25 mouse cellular contexts compared by ENCODE assay signal in genomic region chr11:49806218-49806617, GRCm38 (mm10). TPM values are rescaled to one million over a fixed set of nuclear protein-coding genes. Genes with fewer than 3 reads are reported as not detected.
A peak's percentile ranks its signal among the peaks of the same experiment; 100 is the strongest.
DNase-seq lines count a peak whose midpoint lies in the region; ATAC-seq and TF ChIP-seq lines count a peak whose summit lies in the region.
"Had no signal": no experiment of that assay in that cellular context is flagged by ENCODE, and none has a peak within 500 bp of the region (broad histone marks: within the 10 kb centered on the region; RNA-seq: fewer than 3 reads in every experiment).

No protein-coding gene starts in this region.

- H3K4me3 ChIP-seq in E14TG2a.4 (replicated peaks; ENCODE audit: low read length): peak overlapping the region; percentile 39
- no peak overlapping the region for H3K4me3 ChIP-seq in heart, embryonic 11.5 days (ENCODE audit: low read depth, low read length)
- H3K4me3 ChIP-seq in intestine, embryonic 15.5 days (replicated peaks): no peak overlapping the region
- H3K4me3 ChIP-seq: embryonic facial prominence, embryonic 10.5 days; embryonic facial prominence, embryonic 12.5 days; forebrain, embryonic 13.5 days; forebrain, embryonic 15.5 days had no signal

- peaks cover 97% of the 10 kb centered on the region for H3K4me1 ChIP-seq in E14TG2a.4 (replicated peaks; ENCODE audit: low read depth, low read length)
- H3K4me1 ChIP-seq in heart, embryonic 11.5 days (ENCODE audit: control insufficient read depth, insufficient read depth, low read length): peaks cover 5% of the 10 kb centered on the region
- H3K4me1 ChIP-seq in intestine, embryonic 15.5 days (replicated peaks): no peaks in the 10 kb centered on the region
- H3K4me1 ChIP-seq: embryonic facial prominence, embryonic 10.5 days; embryonic facial prominence, embryonic 12.5 days had no signal

- H3K36me3 ChIP-seq in E14TG2a.4 (ENCODE audit: insufficient read depth, low read length): peaks cover 82% of the 10 kb centered on the region
- H3K36me3 ChIP-seq in heart, embryonic 11.5 days (ENCODE audit: control insufficient read depth, insufficient read depth, low read length): peaks cover 8% of the 10 kb centered on the region; the same call in 1 of the 2 replicates
- no peaks in the 10 kb centered on the region for H3K36me3 ChIP-seq in intestine, embryonic 15.5 days
- H3K36me3 ChIP-seq: G1E had no signal

- no peak for ATAC-seq in heart, embryonic 11.5 days (replicated peaks; ENCODE audit: insufficient number of reproducible peaks, low FRiP score, low TSS enrichment)
- ATAC-seq in intestine, embryonic 15.5 days: no peak
- ATAC-seq: activated CD4-positive, CD25-positive, alpha-beta regulatory T cell, adult 4 months; CD4-positive, CD25-positive, alpha-beta regulatory T cell, adult 4 months; forebrain, embryonic 13.5 days; forebrain, embryonic 15.5 days; forebrain, postnatal 0 days; Patski had no signal

- TF ChIP-seq CTCF in E14TG2a.4 (conservative IDR thresholded peaks at IDR 0.05; ENCODE audit: low read length): no peak

- DNase-seq in ES-CJ7 (ENCODE audit: low read depth, low spot score) (peak; percentile 89), R1 (ENCODE audit: low read depth, low spot score) (peak; percentile 94)
- no peak for DNase-seq in lung, postnatal 25 days (ENCODE audit: low spot score)
- DNase-seq: adrenal gland, adult 8-10 months; adrenal gland, postnatal 14 days; adrenal gland, postnatal 36 days; B cell, adult 2 months; cerebellum, adult 11-12 months; cerebellum, adult 2 months; cerebellum, adult 9-10 months; cerebellum, postnatal 10 days; cerebellum, postnatal 25 days; forebrain, postnatal 0 days had no signal

- H3K9ac ChIP-seq in heart, embryonic 11.5 days (ENCODE audit: low read depth, low read length): no peak overlapping the region
- no peak overlapping the region for H3K9ac ChIP-seq in intestine, embryonic 15.5 days
- H3K9ac ChIP-seq: embryonic facial prominence, embryonic 12.5 days; forebrain, embryonic 13.5 days; forebrain, embryonic 15.5 days; forebrain, postnatal 0 days had no signal

- no peaks in the 10 kb centered on the region for H3K9me3 ChIP-seq in E14TG2a.4 (ENCODE audit: low read length)
- H3K9me3 ChIP-seq in heart, embryonic 11.5 days (replicated peaks; ENCODE audit: control insufficient read depth, low read length): no peaks in the 10 kb centered on the region
- no peaks in the 10 kb centered on the region for H3K9me3 ChIP-seq in intestine, embryonic 15.5 days
- H3K9me3 ChIP-seq: embryonic facial prominence, embryonic 10.5 days; embryonic facial prominence, embryonic 12.5 days; forebrain, embryonic 13.5 days; forebrain, embryonic 15.5 days had no signal

- no peak overlapping the region for H3K4me2 ChIP-seq in heart, embryonic 11.5 days
- no peak overlapping the region for H3K4me2 ChIP-seq in intestine, embryonic 15.5 days (replicated peaks)
- H3K4me2 ChIP-seq: embryonic facial prominence, embryonic 12.5 days; forebrain, embryonic 13.5 days; forebrain, embryonic 15.5 days had no signal

- no peaks in the 10 kb centered on the region for H3K27me3 ChIP-seq in E14TG2a.4 (ENCODE audit: insufficient read depth, low read length)
- H3K27me3 ChIP-seq in heart, embryonic 11.5 days (ENCODE audit: control insufficient read depth, insufficient read depth, low read length): no peaks in the 10 kb centered on the region
- H3K27me3 ChIP-seq in intestine, embryonic 15.5 days (replicated peaks): no peaks in the 10 kb centered on the region
- H3K27me3 ChIP-seq: CH12.LX; embryonic facial prominence, embryonic 12.5 days; forebrain, embryonic 13.5 days; forebrain, embryonic 15.5 days had no signal

- WGBS in heart, embryonic 11.5 days (ENCODE audit: insufficient replicate concordance): 43% methylated on average over 3 of the region's 3 CpGs
- WGBS in intestine, embryonic 15.5 days: 52% methylated on average over 3 of the region's 3 CpGs

- H3K27ac ChIP-seq in heart, embryonic 11.5 days (ENCODE audit: low read depth, low read length): no peak overlapping the region
- no peak overlapping the region for H3K27ac ChIP-seq in intestine, embryonic 15.5 days
- H3K27ac ChIP-seq: embryonic facial prominence, embryonic 10.5 days; embryonic facial prominence, embryonic 12.5 days; forebrain, embryonic 13.5 days; forebrain, embryonic 15.5 days had no signal

RNA-seq across cellular contexts. Expression of gene Gfpt2, which starts 12.2 kb away (rescaled TPM):
- polyA plus RNA-seq in heart, embryonic 11.5 days (2014; fragmentation: Nextera tagmentation; extraction: Ambion mirVana): 13.9 and 18.4 TPM in 2 replicates
- polyA plus RNA-seq in intestine, embryonic 15.5 days (2015; fragmentation: Nextera tagmentation; extraction: Ambion mirVana): 6.5 and 6.7 TPM in 2 replicates
- polyA plus RNA-seq: G1E had no signal

RNA-seq across cellular contexts. Expression of gene Mapk9, which starts 40.3 kb away (rescaled TPM):
- 35.8 and 40.8 TPM in 2 replicates for polyA plus RNA-seq in heart, embryonic 11.5 days (2014; fragmentation: Nextera tagmentation; extraction: Ambion mirVana)
- polyA plus RNA-seq in intestine, embryonic 15.5 days (2015; fragmentation: Nextera tagmentation; extraction: Ambion mirVana): 29.9 and 32.1 TPM in 2 replicates
